Mouse (Mus musculus) intestine, embryonic 15.5 days (tissue): ENCODE measurements around the gene Tcl1. TPM values are rescaled to one million over a fixed set of nuclear protein-coding genes. Genes with fewer than 3 reads are reported as not detected.

ENCODE experiments used
- ATAC-seq: fragments of 200-750 bp; cut with Nextera tagmentation; 2 replicates; pipeline ENCODE4 v1.8.0; 2017; ENCODE audit warnings: moderate TSS enrichment, moderate library complexity
- H3K27ac ChIP-seq: fragments of 300-500 bp; sonication (generic); 2 replicates; pipeline ENCODE4 v1.5.1; 2015; ENCODE audit warnings: mild to moderate bottlenecking, inconsistent platforms
- H3K27me3 ChIP-seq: fragments of 300-500 bp; sonication (generic); replicated peaks from 2 replicates; pipeline ENCODE4 v1.6.1; 2015; ENCODE audit warnings: inconsistent platforms
- H3K36me3 ChIP-seq: fragments of 300-500 bp; sonication (generic); 2 replicates; pipeline ENCODE4 v1.6.1; 2015; ENCODE audit warnings: inconsistent platforms
- H3K4me1 ChIP-seq: fragments of 300-500 bp; sonication (generic); replicated peaks from 2 replicates; pipeline ENCODE4 v1.6.1; 2015; ENCODE audit warnings: inconsistent platforms
- H3K4me2 ChIP-seq: fragments of 300-500 bp; sonication (generic); replicated peaks from 2 replicates; pipeline ENCODE4 v1.6.1; 2015; ENCODE audit warnings: mild to moderate bottlenecking, inconsistent platforms
- H3K4me3 ChIP-seq: fragments of 300-500 bp; sonication (generic); replicated peaks from 2 replicates; pipeline ENCODE4 v1.5.1; 2015; ENCODE audit warnings: inconsistent platforms
- H3K9ac ChIP-seq: fragments of 300-500 bp; sonication (generic); 2 replicates; pipeline ENCODE4 v1.6.1; 2015; ENCODE audit warnings: inconsistent platforms
- H3K9me3 ChIP-seq: fragments of 300-500 bp; sonication (generic); 2 replicates; pipeline ENCODE4 v1.6.1; 2016; ENCODE audit warnings: inconsistent platforms
- WGBS: fragments of 180-500 bp; shearing (Covaris S2); methylation state at CpG from one replicate; pipeline ENCODE4 v1.1.7; 2015; 5-methylcytosine and 5-hydroxymethylcytosine counted together
- polyA plus RNA-seq: library from polyadenylated mRNA; unstranded; fragments of >200 nt; fragmentation: Nextera tagmentation; extraction: Ambion mirVana; gene quantifications from 2 replicates; pipeline ENCODE4 v1.2.1, GENCODE M21; 2015

Gene Tcl1
- polyA plus RNA-seq = not detected in 2 replicates

DNA sequence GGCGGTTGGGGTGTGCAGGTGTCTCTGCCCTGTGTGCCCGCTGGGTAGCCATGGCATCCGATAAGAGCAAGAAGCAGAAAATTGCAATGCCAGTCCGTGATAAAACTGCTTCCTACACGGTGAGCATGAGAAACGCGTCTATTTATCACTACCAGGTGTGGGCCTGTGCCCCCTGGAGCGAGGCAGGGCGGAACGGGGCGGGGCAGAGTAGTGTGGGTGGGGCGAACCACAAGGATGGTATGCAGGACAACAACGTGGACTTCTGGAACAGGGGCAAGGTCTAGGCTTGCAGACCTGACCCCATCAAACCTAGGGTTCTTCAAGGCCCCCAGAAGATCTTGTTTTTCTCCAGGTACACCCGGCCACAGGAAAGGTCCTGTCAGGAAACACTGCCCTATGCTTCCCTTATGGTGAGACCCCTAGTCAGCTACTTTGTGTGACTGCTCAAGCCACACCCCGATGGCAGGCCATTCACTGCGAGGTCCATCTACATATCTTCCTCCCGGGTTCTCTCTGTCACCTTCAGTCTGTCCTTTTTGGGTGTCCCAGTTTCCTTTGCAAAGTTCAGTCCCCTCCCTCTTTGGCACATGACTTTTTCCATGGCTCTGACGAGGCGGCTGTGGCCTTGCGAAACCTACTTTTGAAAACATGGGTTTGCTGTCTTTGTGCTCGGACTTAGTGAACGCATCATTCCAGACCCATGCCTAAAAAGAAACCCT, at the start of gene Tcl1:
Gene Tcl1 (minus strand): TSS at position 193 of the 719 bp plus-strand sequence.
- Histone ChIP-seq H3K4me2 (no peak within 1 kb of the TSS), H3K27me3 (no peaks in the 10 kb centered on the region), H3K27ac (no peak within 1 kb of the TSS), H3K4me1 (no peaks in the 10 kb centered on the region), H3K9me3 (no peaks in the 10 kb centered on the region), H3K9ac (no peak within 1 kb of the TSS), H3K4me3 (no peak within 1 kb of the TSS), H3K36me3 (no peaks in the 10 kb centered on the region)
- WGBS = 89% methylated on average over 22 of the region's 22 CpGs
- ATAC-seq = no peak

DNA sequence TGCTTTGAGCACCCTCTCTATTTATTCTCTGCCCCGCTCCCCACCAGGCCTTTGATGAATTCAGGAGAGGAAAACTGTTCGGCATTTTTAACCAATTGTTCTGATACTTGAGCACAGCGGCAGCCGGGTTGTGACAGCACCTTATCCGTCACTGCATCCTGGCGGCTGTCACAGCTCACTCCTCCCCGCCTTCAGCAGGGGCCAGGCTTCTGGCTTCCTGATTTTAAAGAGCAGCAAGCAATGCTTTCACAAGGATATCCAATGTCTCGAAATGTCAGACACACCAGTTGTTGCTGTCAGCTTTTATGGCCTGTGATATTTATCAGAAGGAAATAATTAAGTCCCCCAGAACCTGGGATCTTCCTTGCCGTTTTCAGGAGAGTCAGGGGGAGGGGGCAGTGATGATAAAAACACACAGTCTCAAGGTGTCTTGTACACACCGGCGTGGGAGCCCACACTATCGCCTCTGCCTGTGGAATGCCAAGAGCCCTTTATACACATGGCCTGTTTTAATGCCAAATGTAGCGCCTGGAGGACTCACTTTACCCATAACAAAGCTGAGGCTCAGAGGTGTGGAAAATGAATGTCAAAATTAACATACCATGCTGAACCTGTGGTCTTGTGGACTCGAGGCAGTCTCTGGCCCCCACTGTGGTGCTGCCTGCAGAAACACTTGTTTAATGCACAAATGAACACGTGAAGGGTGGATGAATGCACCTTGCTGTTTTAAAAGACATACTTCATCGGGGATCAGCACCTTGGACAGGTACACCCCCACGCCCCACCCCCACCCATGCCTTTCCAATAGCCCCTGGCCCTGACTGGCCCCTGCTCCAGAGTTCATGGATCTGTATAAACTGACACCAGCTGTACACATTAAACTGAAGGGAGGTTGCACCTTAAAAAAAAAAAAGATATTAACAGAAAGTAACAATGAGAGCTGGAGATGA, 48.7 kb upstream of the Tcl1 start:
- H3K9me3 ChIP-seq = no peaks in the 10 kb centered on the region
- H3K36me3 ChIP-seq = no peaks in the 10 kb centered on the region
- H3K27me3 ChIP-seq = no peaks in the 10 kb centered on the region
- H3K4me1 ChIP-seq = no peaks in the 10 kb centered on the region
- no peak overlapping the region for H3K27ac ChIP-seq
- no peak overlapping the region for H3K9ac ChIP-seq
- no peak overlapping the region for H3K4me3 ChIP-seq
- ATAC-seq = no peak
- WGBS = 53% methylated on average over 17 of the region's 17 CpGs
- no peak overlapping the region for H3K4me2 ChIP-seq

DNA sequence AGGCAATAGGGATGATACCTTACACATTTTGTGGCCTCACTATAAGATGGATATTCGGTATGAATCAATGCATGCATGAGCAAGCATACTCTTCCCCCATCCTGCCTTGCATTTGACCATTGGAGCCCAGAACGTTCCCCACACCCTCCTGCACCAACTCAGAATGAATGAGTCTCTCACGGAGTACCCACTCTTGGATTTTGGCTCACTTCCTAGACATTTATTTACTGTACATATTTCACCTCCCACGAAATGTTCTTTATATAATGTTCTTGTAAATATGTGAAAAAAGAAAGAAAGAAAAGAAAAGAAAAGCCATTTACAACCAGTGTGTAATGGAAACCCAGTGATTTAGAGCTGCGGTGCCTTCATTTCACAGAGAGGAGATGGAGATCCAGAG, 44.5 kb upstream of the Tcl1 start:
- H3K9me3 ChIP-seq = no peaks in the 10 kb centered on the region
- H3K9ac ChIP-seq = no peak overlapping the region
- no peaks in the 10 kb centered on the region for H3K4me1 ChIP-seq
- no peak overlapping the region for H3K27ac ChIP-seq
- 75% methylated on average over 5 of the region's 5 CpGs for WGBS
- H3K4me2 ChIP-seq = no peak overlapping the region
- H3K4me3 ChIP-seq = no peak overlapping the region
- H3K27me3 ChIP-seq = 0 out of 2 replicates have a peak, but pooled peaks cover 3% of the 10 kb centered on the region
- ATAC-seq = no peak
- no peaks in the 10 kb centered on the region for H3K36me3 ChIP-seq

DNA sequence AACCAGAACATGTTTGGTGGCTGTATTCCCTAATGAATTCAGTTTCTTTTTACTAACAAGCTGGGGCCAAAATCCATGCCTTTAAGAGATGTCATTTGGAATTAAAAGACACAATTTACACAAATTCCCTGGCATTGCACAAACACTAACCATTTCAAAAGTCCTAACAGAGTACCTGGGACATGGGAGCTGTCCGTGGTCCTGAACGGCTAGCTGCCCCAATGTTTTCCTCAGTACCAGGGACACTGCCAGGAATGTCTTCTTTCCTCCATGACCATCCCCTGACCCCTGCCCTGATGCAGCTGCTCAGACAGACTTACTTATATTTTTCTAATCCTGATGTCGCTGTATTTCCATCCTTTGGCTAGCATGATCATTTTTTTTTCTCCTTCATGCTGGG, 43.5 kb upstream of the Tcl1 start:
- no peak for ATAC-seq
- WGBS = 7% methylated on average over 3 of the region's 3 CpGs

DNA sequence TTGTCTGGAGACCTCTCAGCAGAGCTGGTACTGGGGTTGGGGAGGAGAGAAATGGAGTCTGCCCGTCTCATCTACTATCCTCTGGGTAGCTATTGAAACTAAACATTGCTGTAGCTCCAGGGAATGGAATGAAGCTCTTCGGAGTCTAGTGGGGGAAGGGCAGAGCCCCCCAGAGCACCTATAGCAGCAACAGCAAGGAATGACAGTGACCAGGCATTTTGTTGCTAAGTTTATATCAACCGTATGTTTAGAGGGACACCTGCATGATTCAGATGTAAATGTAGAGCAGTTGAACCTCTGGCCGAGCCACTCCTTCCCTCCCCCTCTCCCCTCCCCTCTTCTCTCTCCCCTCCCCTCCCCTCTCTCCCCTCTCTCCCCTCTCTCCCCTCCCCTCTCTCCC, 36.6 kb upstream of the Tcl1 start:
- 0 out of 2 replicates have a peak, but pooled peaks cover 3% of the 10 kb centered on the region for H3K27me3 ChIP-seq
- H3K36me3 ChIP-seq = no peaks in the 10 kb centered on the region
- no peak overlapping the region for H3K9ac ChIP-seq
- WGBS = 36% methylated on average over 4 of the region's 4 CpGs
- no peak overlapping the region for H3K27ac ChIP-seq
- H3K9me3 ChIP-seq = no peaks in the 10 kb centered on the region
- no peak for ATAC-seq
- H3K4me1 ChIP-seq = no peaks in the 10 kb centered on the region
- H3K4me2 ChIP-seq = no peak overlapping the region
- no peak overlapping the region for H3K4me3 ChIP-seq

More for the DNA sequence above, 43.5 kb upstream of the Tcl1 start:
- no peaks in the 10 kb centered on the region for H3K4me1 ChIP-seq
- no peaks in the 10 kb centered on the region for H3K36me3 ChIP-seq
- H3K4me3 ChIP-seq = no peak overlapping the region
- H3K9ac ChIP-seq = no peak overlapping the region
- H3K9me3 ChIP-seq = no peaks in the 10 kb centered on the region
- H3K4me2 ChIP-seq = no peak overlapping the region
- H3K27ac ChIP-seq = no peak overlapping the region
- H3K27me3 ChIP-seq = 0 out of 2 replicates have a peak, but pooled peaks cover 3% of the 10 kb centered on the region

DNA sequence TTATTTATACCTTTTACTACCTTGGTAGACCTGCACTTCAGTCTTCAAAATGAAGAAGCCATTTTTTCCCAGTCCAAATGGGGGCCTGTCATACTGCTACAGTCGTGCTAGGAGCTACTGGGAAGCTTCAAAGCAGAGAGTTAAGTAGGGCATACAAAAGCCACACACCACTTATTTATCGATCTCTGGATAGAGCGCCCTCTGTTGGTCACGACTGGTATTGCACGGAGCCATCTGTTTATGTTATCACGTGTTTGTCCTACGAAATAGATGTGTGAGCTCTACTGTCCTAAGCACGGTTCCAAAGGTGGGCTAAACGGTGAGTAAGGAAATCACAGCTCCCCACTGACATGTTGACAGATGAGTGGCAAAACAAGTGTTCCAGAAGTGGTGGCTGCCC, 36.2 kb upstream of the Tcl1 start:
- Histone ChIP-seq H3K9me3 (no peaks in the 10 kb centered on the region), H3K4me3 (no peak overlapping the region), H3K4me2 (no peak overlapping the region), H3K4me1 (no peaks in the 10 kb centered on the region), H3K9ac (no peak overlapping the region), H3K27me3 (0 out of 2 replicates have a peak, but pooled peaks cover 3% of the 10 kb centered on the region), H3K36me3 (no peaks in the 10 kb centered on the region), H3K27ac (no peak overlapping the region)
- WGBS = 12% methylated on average over 9 of the region's 9 CpGs
- ATAC-seq = no peak

DNA sequence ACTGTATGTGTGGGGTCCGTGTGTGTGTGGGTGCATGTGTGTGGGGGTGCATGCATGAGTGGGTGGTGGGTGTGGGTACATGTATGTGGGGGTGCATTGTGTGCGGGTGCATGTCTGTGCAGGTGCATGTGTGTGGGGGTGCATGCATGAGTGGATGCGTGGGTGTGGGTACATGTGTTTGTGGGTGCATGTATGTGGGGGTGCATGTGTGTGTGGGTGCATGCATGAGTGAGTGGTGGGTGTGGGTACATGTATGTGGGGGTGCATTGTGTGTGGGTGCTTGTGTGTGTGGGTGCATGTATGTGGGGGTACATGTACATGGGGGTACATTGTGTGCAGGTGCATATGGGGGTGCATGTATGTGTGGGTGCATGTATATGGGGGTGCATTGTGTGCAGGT, 31.2 kb upstream of the Tcl1 start:
- H3K27me3 ChIP-seq = no peaks in the 10 kb centered on the region
- no peak overlapping the region for H3K4me2 ChIP-seq
- ATAC-seq = no peak
- WGBS = 88% methylated on average over 3 of the region's 3 CpGs
- no peaks in the 10 kb centered on the region for H3K9me3 ChIP-seq
- H3K9ac ChIP-seq = no peak overlapping the region
- H3K36me3 ChIP-seq = no peaks in the 10 kb centered on the region
- no peak overlapping the region for H3K27ac ChIP-seq
- no peak overlapping the region for H3K4me3 ChIP-seq
- peaks cover under 1% of the 10 kb centered on the region; the same call in 1 of the 2 replicates for H3K4me1 ChIP-seq

DNA sequence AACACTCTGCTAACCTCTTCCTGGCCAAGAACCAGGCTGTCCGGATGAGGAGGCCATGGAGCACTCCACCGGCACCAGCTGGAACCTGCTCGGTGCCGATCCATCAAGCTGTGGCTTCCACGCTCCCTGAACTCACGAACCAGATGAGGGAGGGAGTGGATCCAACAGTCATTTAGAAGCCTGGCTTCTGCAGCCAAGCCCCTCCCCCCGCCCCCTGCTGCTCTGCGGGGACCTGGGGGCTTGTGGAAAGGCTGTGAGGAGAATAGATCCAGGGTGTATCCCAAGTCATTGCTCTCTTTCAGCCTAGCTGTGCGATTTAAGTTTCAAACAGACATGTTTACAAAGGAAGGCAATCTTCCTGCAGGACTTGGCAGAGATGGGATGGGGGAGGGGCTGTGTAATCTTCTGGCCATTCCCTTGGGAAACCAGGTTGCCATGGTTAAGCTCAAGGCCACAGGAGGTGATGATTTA, 26.2 kb upstream of the Tcl1 start:
- H3K9me3 ChIP-seq = no peaks in the 10 kb centered on the region
- peak overlapping the region; percentile 50 for H3K4me2 ChIP-seq
- no peak overlapping the region for H3K4me3 ChIP-seq
- no peaks in the 10 kb centered on the region for H3K27me3 ChIP-seq
- no peaks in the 10 kb centered on the region for H3K36me3 ChIP-seq
- H3K9ac ChIP-seq = no peak overlapping the region
- peak; percentile 68 for ATAC-seq
- H3K27ac ChIP-seq = no peak overlapping the region
- peaks cover 9% of the 10 kb centered on the region for H3K4me1 ChIP-seq
- WGBS = 2% methylated on average over 9 of the region's 9 CpGs

DNA sequence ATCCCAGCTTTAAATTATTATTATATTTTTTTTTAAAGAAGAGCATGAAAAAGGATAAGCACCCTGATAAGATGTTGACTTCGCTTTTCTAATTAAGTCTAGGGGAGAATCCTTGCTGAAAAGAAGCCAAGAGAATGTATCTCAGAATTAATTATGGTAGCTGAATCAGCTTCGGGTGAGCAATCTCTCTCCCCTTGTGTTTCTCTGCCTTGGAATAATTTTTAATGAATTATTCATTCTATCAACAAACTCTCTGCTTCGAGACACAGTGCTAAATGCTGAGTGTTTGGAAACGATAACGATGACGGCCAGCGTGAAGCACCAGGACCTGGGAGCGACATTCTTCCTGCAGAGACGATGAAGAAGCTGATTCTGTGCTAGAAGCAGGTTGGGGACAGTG, 16.5 kb upstream of the Tcl1 start:
- no peaks in the 10 kb centered on the region for H3K27me3 ChIP-seq
- no peaks in the 10 kb centered on the region for H3K36me3 ChIP-seq
- H3K9ac ChIP-seq = no peak overlapping the region
- H3K9me3 ChIP-seq = no peaks in the 10 kb centered on the region
- H3K4me3 ChIP-seq = no peak overlapping the region
- no peak overlapping the region for H3K4me2 ChIP-seq
- no peak for ATAC-seq
- H3K4me1 ChIP-seq = no peaks in the 10 kb centered on the region
- WGBS = 88% methylated on average over 9 of the region's 9 CpGs
- no peak overlapping the region for H3K27ac ChIP-seq

DNA sequence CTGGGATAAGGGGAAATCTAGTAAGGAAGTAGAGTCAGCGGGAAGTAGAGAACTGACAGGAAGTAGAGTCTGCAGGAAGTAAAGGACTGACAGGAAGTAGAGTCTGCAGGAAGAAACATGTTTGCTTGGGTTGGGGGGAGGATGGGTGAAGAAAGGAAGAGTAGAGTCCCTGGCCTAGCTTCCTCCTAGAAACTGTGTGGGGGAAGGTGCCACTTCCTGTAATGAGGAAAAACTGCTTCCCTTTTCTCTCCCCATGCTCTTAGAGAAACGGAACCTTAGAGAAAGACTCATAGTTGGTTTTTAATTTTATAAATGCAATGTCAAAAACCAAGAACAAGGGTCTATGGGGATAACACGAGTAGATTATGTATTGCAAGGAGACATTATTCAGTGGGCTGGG, 12.5 kb upstream of the Tcl1 start:
- no peak for ATAC-seq
- no peaks in the 10 kb centered on the region for H3K27me3 ChIP-seq
- no peak overlapping the region for H3K9ac ChIP-seq
- H3K36me3 ChIP-seq = no peaks in the 10 kb centered on the region
- no peak overlapping the region for H3K4me3 ChIP-seq
- no peak overlapping the region for H3K27ac ChIP-seq
- H3K4me1 ChIP-seq = no peaks in the 10 kb centered on the region
- 79% methylated on average over 3 of the region's 3 CpGs for WGBS
- H3K9me3 ChIP-seq = no peaks in the 10 kb centered on the region
- H3K4me2 ChIP-seq = no peak overlapping the region

DNA sequence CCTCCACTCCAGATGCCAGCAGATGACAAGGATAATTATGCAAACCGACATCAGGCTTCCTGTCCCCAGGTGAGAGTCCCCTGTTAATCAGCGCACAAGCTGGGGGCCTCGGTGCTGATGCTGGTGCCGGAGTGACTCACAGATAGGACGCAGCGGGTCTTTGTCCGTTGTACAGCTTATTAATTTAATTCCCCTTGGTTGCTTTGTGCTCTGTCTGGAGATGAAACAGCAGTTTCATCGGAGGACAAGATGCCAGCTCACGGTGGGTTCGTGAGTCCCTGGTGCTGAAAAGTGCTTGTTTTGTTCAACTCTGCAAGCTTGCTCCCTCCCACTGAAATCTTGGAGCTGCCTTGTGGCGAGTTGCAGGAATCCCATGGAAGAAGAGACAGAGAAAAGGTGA, 11.8 kb upstream of the Tcl1 start:
- Histone ChIP-seq H3K9ac (no peak overlapping the region), H3K4me1 (no peaks in the 10 kb centered on the region), H3K4me3 (no peak overlapping the region), H3K27me3 (no peaks in the 10 kb centered on the region), H3K36me3 (no peaks in the 10 kb centered on the region), H3K9me3 (no peaks in the 10 kb centered on the region), H3K4me2 (no peak overlapping the region), H3K27ac (no peak overlapping the region)
- WGBS = 55% methylated on average over 11 of the region's 11 CpGs
- no peak for ATAC-seq

DNA sequence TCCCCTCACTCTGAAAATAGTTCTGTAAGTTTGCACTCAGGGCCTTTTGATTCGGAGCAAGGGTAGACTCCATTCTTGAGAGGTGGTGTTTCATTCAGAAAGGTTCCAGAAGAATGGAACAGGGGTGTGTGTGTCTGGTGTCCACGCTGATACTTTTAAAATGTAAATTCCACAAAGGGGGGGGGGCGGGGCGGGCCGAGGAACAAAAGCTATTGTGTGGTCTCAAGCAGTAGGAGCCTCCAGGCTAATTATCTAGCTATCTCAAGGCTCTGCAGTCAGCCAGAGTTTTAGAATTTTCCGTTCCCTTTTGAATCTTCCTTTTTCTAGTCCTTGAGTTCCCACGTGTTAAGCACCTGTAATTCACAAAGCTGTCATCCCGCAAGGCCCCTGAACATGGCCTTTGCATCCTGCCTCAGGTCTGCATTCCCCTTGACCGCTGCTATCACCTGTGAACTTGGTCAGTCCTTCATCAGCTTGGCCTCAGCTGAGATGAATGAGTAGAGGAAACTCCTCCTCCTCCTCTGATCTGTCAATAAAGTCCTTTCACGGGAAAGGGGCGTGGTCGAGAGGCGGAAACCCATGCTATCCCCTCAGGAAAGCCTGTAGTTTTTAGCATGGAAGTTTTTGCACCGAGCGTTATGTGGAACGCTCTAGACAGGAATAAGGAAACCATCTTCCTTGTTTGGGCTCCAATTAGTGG, 2.2 kb upstream of the Tcl1 start:
- H3K4me3 ChIP-seq = no peak overlapping the region
- H3K27ac ChIP-seq = no peak overlapping the region
- no peak overlapping the region for H3K9ac ChIP-seq
- no peaks in the 10 kb centered on the region for H3K27me3 ChIP-seq
- no peaks in the 10 kb centered on the region for H3K4me1 ChIP-seq
- 53% methylated on average over 16 of the region's 16 CpGs for WGBS
- H3K4me2 ChIP-seq = no peak overlapping the region
- no peaks in the 10 kb centered on the region for H3K9me3 ChIP-seq
- no peaks in the 10 kb centered on the region for H3K36me3 ChIP-seq
- no peak for ATAC-seq
